Mouse (Mus musculus): Measurements from ENCODE around the gene Acadm. TPM values are rescaled to one million over a fixed set of nuclear protein-coding genes. Genes with fewer than 3 reads are reported as not detected.
A peak's percentile ranks its signal among the peaks of the same experiment; 100 is the strongest.

Acadm gene
- total RNA-seq, 2 experiments from 2014 or later = 460 to 478 TPM

DNA sequence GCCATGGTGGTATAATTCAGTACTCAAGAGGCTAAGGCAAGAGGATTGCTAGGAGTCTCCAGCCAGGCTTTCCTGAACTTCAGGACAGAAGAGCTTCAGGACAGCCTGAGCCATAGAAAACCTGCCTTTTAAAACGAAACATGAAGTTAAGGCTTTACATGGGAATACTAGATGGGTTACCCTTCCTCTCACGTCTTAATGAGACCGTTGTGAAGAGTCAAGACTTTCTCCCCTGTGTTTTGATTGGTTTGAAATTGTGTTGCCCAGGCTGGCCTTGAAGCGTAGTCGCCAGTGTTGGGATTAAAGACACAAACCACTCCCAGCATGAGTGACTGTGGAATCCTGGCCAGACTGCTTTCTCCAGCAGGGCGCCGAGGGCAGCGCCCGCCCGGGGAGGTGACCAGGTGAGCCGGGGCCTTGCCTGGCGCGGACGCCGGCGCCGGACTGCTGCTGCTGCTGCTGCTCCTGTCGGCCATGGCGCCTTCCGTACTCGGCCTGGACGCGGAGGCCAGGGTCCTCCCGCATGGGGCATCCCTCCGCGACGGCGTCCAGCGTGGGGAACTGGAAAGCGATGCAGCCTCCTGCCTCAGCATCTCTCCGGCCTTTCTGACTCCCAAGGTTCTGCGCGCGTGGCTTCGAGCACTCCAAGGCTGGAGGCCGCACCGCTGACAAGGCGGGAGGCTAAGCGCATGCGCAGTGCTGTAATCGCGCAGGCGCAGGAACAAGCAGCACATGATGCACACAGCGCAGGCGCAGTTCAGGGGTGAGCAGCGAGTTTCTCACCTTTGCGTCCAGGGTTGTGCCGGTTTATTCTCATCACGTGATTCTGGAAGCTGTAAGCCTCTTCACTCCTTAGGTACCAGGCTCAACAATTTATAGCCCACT, 38.9 kb downstream of the Acadm start:
- peak in 1 of 2 experiments; percentile 5 for DNase-seq (ENCODE audit: low spot score in 2 of 2)

DNA sequence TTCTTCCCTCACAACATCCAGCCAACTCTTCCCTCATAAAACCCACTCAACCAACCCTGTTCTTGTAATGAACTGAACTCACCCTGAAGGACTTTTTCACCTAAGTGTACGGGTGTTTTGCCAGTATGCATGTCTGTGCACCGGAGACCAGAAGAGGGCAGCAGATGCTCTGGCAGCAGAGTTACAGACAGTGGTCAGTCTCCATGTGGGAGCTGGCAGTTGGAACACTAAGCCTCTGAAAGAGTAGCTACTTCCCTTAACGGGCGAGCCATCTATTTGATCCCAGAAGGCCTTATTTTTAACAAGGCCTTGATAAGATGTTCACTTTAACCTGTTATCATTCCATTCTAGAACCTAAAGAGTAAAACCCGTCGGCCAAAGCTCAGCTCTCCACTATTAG, 39.8 kb downstream of the Acadm start:
- no peak for DNase-seq (ENCODE audit: low spot score in 2 of 2)

DNA sequence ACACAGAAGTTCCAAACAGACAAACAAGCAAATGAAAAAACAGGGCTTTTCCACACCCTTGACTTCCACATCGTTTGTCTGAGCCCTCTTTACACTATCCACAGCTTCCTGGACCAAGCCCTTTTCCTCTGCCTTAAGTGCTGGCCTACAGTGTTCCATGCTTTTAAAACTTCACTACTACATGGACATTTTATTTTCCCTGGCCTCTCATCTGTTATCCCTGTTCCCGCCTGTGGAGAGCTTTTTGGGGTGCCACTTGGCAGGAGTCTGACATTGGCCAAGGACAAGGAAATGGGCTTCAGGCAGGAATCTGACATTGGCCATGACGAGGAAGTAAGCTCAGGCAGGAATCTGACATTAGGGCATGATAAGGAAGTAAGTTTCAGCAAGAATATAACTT, 41.8 kb downstream of the Acadm start:
- DNase-seq (ENCODE audit: low spot score in 2 of 2) = no peak

DNA sequence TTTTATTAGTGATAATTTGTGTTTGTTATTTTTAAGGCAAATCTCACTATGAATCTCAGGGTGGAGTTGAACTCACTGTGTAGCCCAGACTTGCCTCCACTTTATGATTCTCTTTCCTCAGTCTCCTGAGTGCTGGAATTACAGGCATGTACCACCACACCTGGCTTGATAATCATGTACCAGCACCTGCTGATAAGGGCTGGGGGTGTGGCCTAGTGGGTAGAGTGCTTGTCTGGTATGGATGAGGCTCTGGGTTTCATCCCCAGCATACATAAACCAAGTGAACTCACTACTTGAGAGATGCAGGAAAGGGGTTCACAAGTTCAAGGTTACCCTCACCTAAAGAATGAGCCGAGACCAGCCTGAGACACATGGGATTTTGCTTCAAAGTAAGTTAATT, 42.5 kb downstream of the Acadm start:
- DNase-seq (ENCODE audit: low spot score in 2 of 2) = no peak

DNA sequence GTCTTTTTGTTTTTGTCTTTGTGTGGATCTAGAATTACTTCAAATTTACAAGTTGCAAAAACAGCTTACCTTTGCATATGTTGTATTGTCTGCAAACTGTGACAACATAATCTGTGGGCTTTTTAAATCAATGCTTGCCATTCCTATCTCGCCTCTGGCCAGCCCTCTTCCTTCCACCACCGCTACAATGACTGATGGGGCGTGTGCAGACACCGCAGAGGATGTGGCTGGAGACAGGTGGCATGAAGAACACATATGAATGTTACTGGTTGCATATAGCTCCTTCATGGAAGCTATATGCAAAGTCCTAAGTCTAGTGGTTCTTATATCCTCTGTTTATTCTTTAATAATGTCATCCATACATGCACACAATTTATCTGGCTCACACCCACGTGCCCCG, 47.2 kb downstream of the Acadm start:
- DNase-seq (ENCODE audit: low spot score in 2 of 2) = no peak

DNA sequence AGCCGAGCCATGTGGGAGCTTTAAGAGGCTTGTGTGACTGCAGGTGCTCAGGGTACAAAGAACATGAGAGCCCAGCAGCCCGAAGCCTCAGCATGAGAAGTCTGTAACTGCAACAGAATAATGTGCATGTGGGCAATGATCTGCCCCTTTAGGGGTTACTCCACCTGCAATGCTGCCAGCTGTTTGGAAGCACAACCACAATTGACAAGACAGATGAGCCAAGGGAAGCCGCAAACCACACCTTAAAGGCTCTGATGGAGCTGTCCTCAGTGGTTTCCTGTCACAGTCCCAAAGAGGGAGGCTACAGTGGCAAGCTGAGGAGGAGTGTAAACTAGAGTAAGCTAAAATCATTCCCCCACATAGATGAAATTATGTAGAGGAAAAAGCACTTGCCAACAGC, 49.0 kb downstream of the Acadm start:
- no peak for DNase-seq (ENCODE audit: low spot score in 2 of 2)

DNA sequence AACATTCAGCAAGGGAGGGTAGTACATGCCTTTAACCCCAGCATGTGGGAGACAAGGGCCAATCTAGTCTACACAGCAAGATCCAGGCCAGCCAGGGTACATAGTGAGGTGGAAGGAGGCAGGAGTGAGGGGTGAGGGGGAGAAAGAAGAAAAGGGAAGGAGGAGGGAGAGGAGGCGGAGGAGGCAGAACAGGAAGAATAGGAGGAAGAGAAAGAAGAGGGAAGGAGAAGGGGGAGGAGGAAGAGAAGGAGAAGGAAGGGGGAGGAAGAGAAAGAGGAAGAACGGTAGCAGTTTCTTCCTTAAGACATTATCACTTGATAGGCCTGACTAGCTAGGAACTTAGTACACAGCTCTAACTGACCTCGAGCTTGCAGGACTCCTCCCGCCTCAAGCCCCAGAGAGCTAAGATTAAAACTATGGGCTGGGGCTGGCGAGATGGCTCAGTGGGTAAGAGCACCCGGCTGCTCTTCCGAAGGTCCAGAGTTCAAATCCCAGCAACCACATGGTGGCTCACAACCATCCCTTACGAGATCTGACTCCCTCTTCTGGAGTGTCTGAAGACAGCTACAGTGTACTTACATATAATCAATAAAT, 55.1 kb downstream of the Acadm start:
- no peak for DNase-seq (ENCODE audit: low spot score in 2 of 2)

DNA sequence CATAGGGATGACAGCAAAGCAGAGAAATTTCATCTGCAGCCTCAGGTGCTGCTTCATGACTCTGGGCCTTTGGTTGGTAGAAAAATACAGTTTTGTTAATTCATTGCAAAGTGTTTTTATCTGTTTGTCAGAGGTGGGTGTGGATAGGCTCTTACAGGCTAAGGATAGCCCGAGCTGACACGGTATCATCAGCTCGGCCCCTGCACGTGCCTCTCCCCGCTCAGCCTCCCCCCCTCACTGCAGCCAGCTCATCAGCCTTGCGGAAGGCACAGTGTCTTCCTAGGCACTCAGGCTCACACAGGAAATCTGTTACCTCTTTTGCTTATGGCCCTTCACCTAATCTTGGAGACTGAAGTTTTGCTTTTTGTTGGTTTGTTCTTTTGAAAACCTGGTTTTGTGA, 56.3 kb downstream of the Acadm start:
- no peak for DNase-seq (ENCODE audit: low spot score in 2 of 2)

DNA sequence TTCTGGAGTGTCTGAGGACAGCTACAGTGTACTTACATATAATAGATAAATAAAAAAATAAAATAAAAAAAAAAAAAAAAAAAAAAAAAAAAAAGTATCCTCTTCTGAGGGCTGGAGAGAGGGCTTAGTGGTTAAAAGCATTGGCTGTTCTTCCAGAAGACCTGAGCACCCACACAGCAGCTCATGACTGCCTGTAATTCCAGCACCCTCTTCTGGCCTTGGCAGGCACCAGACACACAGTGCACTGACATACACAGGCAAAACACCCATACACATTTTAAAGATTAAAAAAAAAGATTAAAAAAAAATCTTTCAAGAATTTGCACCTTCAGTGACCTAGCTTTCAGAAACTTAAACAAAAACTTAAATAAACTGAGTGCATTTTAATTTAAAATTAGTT, 58.1 kb downstream of the Acadm start:
- no peak for DNase-seq (ENCODE audit: low spot score in 2 of 2)

Other genes starting within 250 kb of the Acadm start
- gene St6galnac3, start 219.5 kb downstream of the Acadm start, total RNA-seq (2021) = 10 to 100 TPM; 22.0 to 25.9 TPM
- not detected for gene Asb17, start 100.4 kb downstream of the Acadm start, total RNA-seq (2021)
- gene Msh4, start 38.5 kb downstream of the Acadm start, total RNA-seq (2021) = under 1 TPM; 0.45 to 0.59 TPM
- 10 to 100 TPM; 82.4 to 85.2 TPM for gene Rabggtb, start 31.6 kb downstream of the Acadm start, total RNA-seq (2021)
- gene Slc44a5, start 28.8 kb upstream of the Acadm start, total RNA-seq (2021) = under 1 TPM; 0.85 to 0.95 TPM